1 mouse cellular context compared by ENCODE assay signal in genomic region chr13:21158785-21159474, GRCm38 (mm10).
TF ChIP-seq lines count a peak whose summit lies in the region.

No protein-coding gene starts in this region.

TF ChIP-seq in CH12.LX, 34 proteins besides CTCF, POLR2A, EP300 and RAD21 (continued from another document):
- peak; percentile 78; the same call in 1 of the 2 replicates for TF ChIP-seq CHD1 (IDR thresholded peaks at IDR 0.05; ENCODE audit: low read depth, low read length)
- TF ChIP-seq RCOR1 (conservative IDR thresholded peaks at IDR 0.05; ENCODE audit: low read depth, low read length), result peak; percentile 74; the same call in 1 of the 2 replicates
- no peak for TF ChIP-seq USF2 (conservative IDR thresholded peaks at IDR 0.05; ENCODE audit: low read depth, low read length)
- TF ChIP-seq TBP (conservative IDR thresholded peaks at IDR 0.05; ENCODE audit: low read depth, low read length), result no peak
- TF ChIP-seq MAX (IDR thresholded peaks at IDR 0.05; ENCODE audit: low read length), result peak; percentile 50; the same call in 1 of the 2 replicates
- TF ChIP-seq ELF1 (IDR thresholded peaks at IDR 0.05; ENCODE audit: low read depth, low read length), result peak; percentile 32; the same call in 1 of the 2 replicates
- 0 out of 2 replicates have a peak, but pooled peaks have one; percentile 29 for TF ChIP-seq NELFE (IDR thresholded peaks at IDR 0.05; ENCODE audit: low read depth, low read length)
- no peak for TF ChIP-seq PAX5 (IDR thresholded peaks at IDR 0.05; ENCODE audit: low read length)
- TF ChIP-seq USF1 (IDR thresholded peaks at IDR 0.05; ENCODE audit: low read depth, low read length), result no peak
- TF ChIP-seq UBTF (IDR thresholded peaks at IDR 0.05; ENCODE audit: low read depth, low read length), result no peak
- no peak for TF ChIP-seq JUN (IDR thresholded peaks at IDR 0.05; ENCODE audit: insufficient read depth, low read depth, low read length)
- no peak; the same call in 1 of the 2 replicates for TF ChIP-seq NRF1 (IDR thresholded peaks at IDR 0.05; ENCODE audit: low read depth, low read length)
- TF ChIP-seq E2F4 (IDR thresholded peaks at IDR 0.05; ENCODE audit: insufficient replicate concordance, low read depth, low read length), result no peak
- TF ChIP-seq BHLHE40 (IDR thresholded peaks at IDR 0.05; ENCODE audit: low read depth, low read length), result no peak
- TF ChIP-seq MAZ (IDR thresholded peaks at IDR 0.05; ENCODE audit: low read depth, low read length), result 0 out of 2 replicates have a peak, but pooled peaks have one; percentile 55
- peak; percentile 78 for TF ChIP-seq SIN3A (IDR thresholded peaks at IDR 0.05; ENCODE audit: low read length)
- TF ChIP-seq ZMIZ1 (IDR thresholded peaks at IDR 0.05; ENCODE audit: low read depth, low read length), result no peak
- TF ChIP-seq ETS1 (conservative IDR thresholded peaks at IDR 0.05; ENCODE audit: low read depth, low read length), result no peak
- TF ChIP-seq SMC3 (IDR thresholded peaks at IDR 0.05; ENCODE audit: low read depth, low read length), result peak; percentile 60
- TF ChIP-seq ZNF384 (IDR thresholded peaks at IDR 0.05; ENCODE audit: low read depth, low read length), result no peak
- no peak for TF ChIP-seq TCF12 (IDR thresholded peaks at IDR 0.05; ENCODE audit: low read depth, low read length)
- no peak for TF ChIP-seq ZKSCAN1 (IDR thresholded peaks at IDR 0.05; ENCODE audit: borderline replicate concordance, low read depth, low read length)
